Mouse (Mus musculus): Measurements from ENCODE around the gene Erp29. TPM values are rescaled to one million over a fixed set of nuclear protein-coding genes. Genes with fewer than 3 reads are reported as not detected.
A peak's percentile ranks its signal among the peaks of the same experiment; 100 is the strongest.

The Erp29 gene
- polyA plus RNA-seq, 1 experiment from 2014 or later, result 110 TPM

DNA sequence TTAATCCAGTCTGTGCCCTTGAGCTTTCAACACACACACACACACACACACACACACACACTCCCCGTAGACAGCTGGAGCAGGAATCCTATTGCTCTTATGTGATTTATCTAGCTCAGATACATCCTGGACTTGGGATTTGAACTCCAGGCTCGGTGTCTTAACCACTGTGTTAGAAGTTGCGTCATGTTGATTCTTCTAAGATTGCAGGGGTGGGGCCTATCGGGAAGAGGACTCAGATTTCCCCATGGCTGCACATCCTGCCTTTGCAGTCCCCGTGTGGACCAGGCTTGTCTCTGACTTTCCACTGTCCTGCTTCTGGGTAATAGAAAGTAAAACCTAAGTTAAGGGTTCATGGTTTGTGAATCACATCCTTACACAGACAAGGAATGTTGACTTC lies 52.2 kb downstream of the Erp29 start:
- WGBS, result 56% methylated on average over 5 of the region's 5 CpGs
- Histone ChIP-seq H3K27me3 (no peaks in the 10 kb centered on the region), H3K4me3 (no peak overlapping the region), H3K4me1 (replicated peaks) (peaks cover 24% of the 10 kb centered on the region), H3K27ac (no peak overlapping the region), H3K4me2 (no peak overlapping the region), H3K9me3 (replicated peaks) (no peaks in the 10 kb centered on the region), H3K36me3 (no peaks in the 10 kb centered on the region), H3K9ac (no peak overlapping the region)
- no peak for ATAC-seq (replicated peaks; ENCODE audit: insufficient number of reproducible peaks, insufficient read depth, low FRiP score, low read depth)

GRCm38 (mm10) chr5:121399540-121399939 lies 52.8 kb downstream of the Erp29 start:
- Histone ChIP-seq H3K27ac (no peak overlapping the region), H3K4me3 (peak overlapping the region; percentile 92), H3K9ac (no peak overlapping the region), H3K4me2 (peak overlapping the region; percentile 94; the same call in 1 of the 2 replicates), H3K27me3 (no peaks in the 10 kb centered on the region), H3K9me3 (replicated peaks) (no peaks in the 10 kb centered on the region), H3K36me3 (no peaks in the 10 kb centered on the region), H3K4me1 (replicated peaks) (peaks cover 24% of the 10 kb centered on the region)
- no peak for ATAC-seq (replicated peaks; ENCODE audit: insufficient number of reproducible peaks, insufficient read depth, low FRiP score, low read depth)
- 79% methylated on average over 5 of the region's 5 CpGs for WGBS

DNA sequence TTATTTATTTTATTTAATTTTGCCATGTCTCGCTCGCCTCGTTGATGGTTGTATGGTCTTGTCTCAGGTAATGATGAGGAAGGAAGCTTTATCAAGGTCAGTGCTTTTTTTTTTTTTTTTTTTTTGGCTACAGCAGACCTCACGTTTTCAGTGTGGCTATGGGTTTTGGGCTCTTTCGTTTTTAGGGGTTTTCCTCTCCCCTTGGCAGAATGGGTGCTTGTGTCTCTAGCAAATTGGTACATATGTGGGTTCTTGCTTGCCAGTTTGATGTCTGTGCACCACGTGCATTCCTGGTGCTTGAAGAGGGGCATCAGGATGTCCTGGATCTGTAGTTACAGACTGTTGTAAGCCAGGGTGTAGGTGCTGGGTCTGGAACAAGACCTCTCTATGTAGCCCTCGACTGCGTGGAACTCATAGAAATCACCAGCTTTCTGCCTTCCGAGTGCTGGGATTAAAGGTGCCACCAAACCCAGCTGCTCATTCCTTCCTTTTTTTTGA lies 53.3 kb downstream of the Erp29 start:
- Histone ChIP-seq H3K4me1 (replicated peaks) (peaks cover 22% of the 10 kb centered on the region), H3K27ac (no peak overlapping the region), H3K27me3 (no peaks in the 10 kb centered on the region), H3K36me3 (no peaks in the 10 kb centered on the region), H3K9ac (peak overlapping the region; percentile 77), H3K4me3 (peak overlapping the region; percentile 92), H3K9me3 (replicated peaks) (no peaks in the 10 kb centered on the region), H3K4me2 (peak overlapping the region; percentile 94)
- 45% methylated on average over 9 of the region's 9 CpGs for WGBS
- no peak for ATAC-seq (replicated peaks; ENCODE audit: insufficient number of reproducible peaks, insufficient read depth, low FRiP score, low read depth)

DNA sequence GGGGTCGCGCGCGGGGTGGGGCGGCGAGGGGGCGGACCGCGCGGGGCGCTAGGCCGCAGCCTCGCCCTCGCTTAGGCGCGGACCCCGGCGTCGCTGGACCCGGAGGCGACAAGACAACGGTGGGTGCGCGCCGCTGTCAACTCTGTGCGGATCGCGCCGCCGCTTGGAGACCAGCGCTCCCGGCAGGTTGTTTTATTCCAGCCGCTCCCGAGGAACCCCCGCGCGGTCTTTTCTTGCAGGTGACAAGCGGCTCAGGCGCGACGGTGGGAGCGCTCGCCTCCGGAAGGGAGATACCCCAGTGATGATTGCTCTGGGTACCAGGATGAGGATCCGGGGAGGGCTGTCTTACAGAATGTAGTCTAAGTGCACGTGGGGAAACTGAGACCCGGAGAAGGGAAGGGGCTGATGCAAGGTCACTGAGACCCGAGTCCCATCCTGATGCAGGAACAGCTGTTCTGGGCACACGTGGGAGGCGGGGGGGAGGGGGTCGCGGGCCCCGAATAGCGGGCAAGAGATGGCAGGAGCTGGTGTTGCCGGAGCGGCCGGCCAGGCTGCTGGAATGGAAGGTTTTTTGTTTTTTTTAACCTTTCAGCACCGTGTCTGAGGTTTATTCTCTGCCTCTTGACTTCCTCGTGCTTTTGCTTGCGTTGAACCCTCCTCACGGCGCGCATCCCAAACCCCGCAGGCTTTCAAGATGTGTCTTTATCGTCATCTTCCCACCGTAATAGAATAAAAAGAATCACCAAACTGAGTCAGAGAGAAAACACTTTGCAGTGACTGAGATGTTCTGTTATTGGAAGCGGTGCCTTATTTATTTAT lies 54.0 kb downstream of the Erp29 start:
- no peaks in the 10 kb centered on the region for H3K36me3 ChIP-seq
- peak overlapping the region; percentile 94 for H3K4me2 ChIP-seq
- peak; percentile 63 for ATAC-seq (replicated peaks; ENCODE audit: insufficient number of reproducible peaks, insufficient read depth, low FRiP score, low read depth)
- under 1% methylated on average over 67 of the region's 67 CpGs for WGBS
- peaks cover 20% of the 10 kb centered on the region for H3K4me1 ChIP-seq (replicated peaks)
- no peaks in the 10 kb centered on the region for H3K27me3 ChIP-seq
- peak overlapping the region; percentile 92 for H3K4me3 ChIP-seq
- H3K27ac ChIP-seq, result peak overlapping the region; percentile 37
- no peaks in the 10 kb centered on the region for H3K9me3 ChIP-seq (replicated peaks)
- H3K9ac ChIP-seq, result peak overlapping the region; percentile 77

GRCm38 (mm10) chr5:121397187-121398145 lies 54.8 kb downstream of the Erp29 start, which contains the start of gene Naa25:
Gene Naa25, plus strand, starts transcription at chr5:121397936.
- H3K4me1 ChIP-seq (replicated peaks), result peaks cover 20% of the 10 kb centered on the region
- ATAC-seq (replicated peaks; ENCODE audit: insufficient number of reproducible peaks, insufficient read depth, low FRiP score, low read depth), result peak; percentile 96
- H3K4me3 ChIP-seq, result peak within 1 kb of the TSS; percentile 92
- peak within 1 kb of the TSS; percentile 87 for H3K27ac ChIP-seq
- H3K9me3 ChIP-seq (replicated peaks), result no peaks in the 10 kb centered on the region
- no peaks in the 10 kb centered on the region for H3K36me3 ChIP-seq
- H3K4me2 ChIP-seq, result peak within 1 kb of the TSS; percentile 94
- no peaks in the 10 kb centered on the region for H3K27me3 ChIP-seq
- 8% methylated on average over 53 of the region's 53 CpGs for WGBS
- peak within 1 kb of the TSS; percentile 77 for H3K9ac ChIP-seq

GRCm38 (mm10) chr5:121395621-121396020 lies 56.7 kb downstream of the Erp29 start:
- H3K4me1 ChIP-seq (replicated peaks), result peaks cover 18% of the 10 kb centered on the region
- no peak overlapping the region for H3K4me2 ChIP-seq
- H3K4me3 ChIP-seq, result no peak overlapping the region
- H3K27ac ChIP-seq, result no peak overlapping the region
- no peak for ATAC-seq (replicated peaks; ENCODE audit: insufficient number of reproducible peaks, insufficient read depth, low FRiP score, low read depth)
- H3K36me3 ChIP-seq, result no peaks in the 10 kb centered on the region
- H3K9ac ChIP-seq, result no peak overlapping the region
- no peaks in the 10 kb centered on the region for H3K27me3 ChIP-seq
- 77% methylated on average over 5 of the region's 5 CpGs for WGBS
- H3K9me3 ChIP-seq (replicated peaks), result no peaks in the 10 kb centered on the region

- ATAC-seq (replicated peaks; ENCODE audit: insufficient number of reproducible peaks, insufficient read depth, low FRiP score, low read depth), result no peak
- Histone ChIP-seq H3K9me3 (replicated peaks) (no peaks in the 10 kb centered on the region), H3K9ac (no peak overlapping the region), H3K36me3 (no peaks in the 10 kb centered on the region), H3K4me1 (replicated peaks) (peaks cover under 1% of the 10 kb centered on the region; the same call in 1 of the 2 replicates), H3K27me3 (no peaks in the 10 kb centered on the region), H3K4me2 (no peak overlapping the region), H3K27ac (no peak overlapping the region), H3K4me3 (no peak overlapping the region)
- WGBS, result 75% methylated on average over 3 of the region's 3 CpGs
Measured at GRCm38 (mm10) chr5:121393402-121393801, 58.9 kb downstream of the Erp29 start.

DNA sequence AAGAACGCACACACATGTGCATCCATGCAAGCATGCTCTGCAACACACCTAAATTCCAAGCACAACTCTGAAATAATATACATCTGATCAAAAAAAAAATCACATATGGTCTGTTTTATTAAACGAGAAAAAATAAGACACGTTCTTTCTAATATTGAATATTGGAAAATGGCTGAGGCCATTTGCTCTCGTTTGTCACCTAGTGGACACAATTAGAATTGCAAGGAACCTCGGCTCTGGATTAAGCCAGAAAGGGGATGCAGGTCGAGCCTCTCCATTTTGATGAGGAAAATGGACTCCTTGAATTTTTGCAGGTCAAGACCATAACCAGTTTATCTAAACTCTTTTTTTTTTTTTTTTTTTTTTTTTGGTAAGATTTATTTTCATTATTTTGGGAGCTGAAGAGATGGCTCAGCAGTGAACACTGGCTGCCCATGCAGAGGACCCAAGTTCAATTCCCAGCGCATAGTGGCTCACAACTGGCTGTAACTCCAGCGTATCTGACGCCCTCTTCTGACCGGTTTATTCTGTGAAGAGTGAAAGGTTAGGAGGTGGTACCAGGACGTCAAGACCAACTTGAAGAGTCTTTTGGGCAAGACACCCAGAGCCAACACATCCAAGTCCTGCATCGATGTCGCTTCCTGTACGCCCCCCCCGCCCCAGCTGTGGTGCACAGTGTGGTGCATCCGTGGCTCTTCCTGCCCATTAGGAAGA lies 59.5 kb downstream of the Erp29 start:
- Histone ChIP-seq H3K9ac (no peak overlapping the region), H3K27me3 (no peaks in the 10 kb centered on the region), H3K27ac (no peak overlapping the region), H3K4me3 (no peak overlapping the region), H3K9me3 (replicated peaks) (no peaks in the 10 kb centered on the region), H3K36me3 (no peaks in the 10 kb centered on the region), H3K4me1 (replicated peaks) (no peaks in the 10 kb centered on the region), H3K4me2 (no peak overlapping the region)
- WGBS, result 52% methylated on average over 16 of the region's 16 CpGs
- no peak for ATAC-seq (replicated peaks; ENCODE audit: insufficient number of reproducible peaks, insufficient read depth, low FRiP score, low read depth)

DNA sequence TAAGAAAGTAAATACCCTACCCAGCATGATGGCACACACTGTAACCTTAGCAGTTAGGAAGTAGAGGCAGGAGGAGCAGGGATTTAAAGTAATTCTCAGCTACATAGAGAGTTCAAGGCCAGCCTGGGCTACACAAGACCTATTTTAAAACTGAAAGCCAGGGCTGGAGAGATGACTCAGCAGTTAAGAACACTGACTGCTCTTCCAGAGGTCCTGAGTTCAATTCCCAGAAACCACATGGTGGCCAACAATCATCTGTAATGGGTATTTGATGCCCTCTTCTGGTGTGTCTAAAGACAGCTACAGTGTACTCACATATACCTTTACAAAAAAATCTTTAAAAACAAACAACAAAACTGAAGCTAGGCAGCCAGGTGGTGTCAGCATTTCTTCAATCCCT lies 62.6 kb downstream of the Erp29 start:
- no peaks in the 10 kb centered on the region for H3K27me3 ChIP-seq
- H3K9me3 ChIP-seq (replicated peaks), result no peaks in the 10 kb centered on the region
- no peak overlapping the region for H3K4me3 ChIP-seq
- ATAC-seq (replicated peaks; ENCODE audit: insufficient number of reproducible peaks, insufficient read depth, low FRiP score, low read depth), result no peak
- no peak overlapping the region for H3K4me2 ChIP-seq
- H3K27ac ChIP-seq, result no peak overlapping the region
- no peaks in the 10 kb centered on the region for H3K36me3 ChIP-seq
- peaks cover 13% of the 10 kb centered on the region for H3K4me1 ChIP-seq (replicated peaks)
- no peak overlapping the region for H3K9ac ChIP-seq

DNA sequence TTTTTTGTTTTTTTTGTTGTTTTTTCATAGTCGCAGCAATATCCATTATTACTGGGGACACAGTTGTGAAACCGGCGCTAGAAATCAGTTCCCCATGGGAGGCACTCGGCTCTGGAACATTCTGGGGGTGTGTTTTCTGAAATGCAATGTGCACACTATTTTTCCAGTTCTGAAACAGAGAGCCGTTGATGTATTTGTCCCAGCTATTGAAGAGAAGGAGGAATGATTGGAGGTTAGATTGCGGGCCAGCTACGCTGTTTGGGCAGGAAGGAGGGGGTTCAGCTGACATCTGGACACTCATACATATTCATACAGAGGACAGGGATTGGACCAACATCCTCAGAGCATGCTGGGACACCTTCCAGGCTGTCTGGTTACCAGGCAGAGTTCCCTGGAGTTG lies 63.2 kb downstream of the Erp29 start:
- Histone ChIP-seq H3K27me3 (no peaks in the 10 kb centered on the region), H3K9me3 (replicated peaks) (no peaks in the 10 kb centered on the region), H3K4me1 (replicated peaks) (peaks cover 19% of the 10 kb centered on the region), H3K4me3 (no peak overlapping the region), H3K9ac (no peak overlapping the region), H3K27ac (no peak overlapping the region), H3K4me2 (no peak overlapping the region), H3K36me3 (no peaks in the 10 kb centered on the region)
- WGBS, result 76% methylated on average over 7 of the region's 7 CpGs
- ATAC-seq (replicated peaks; ENCODE audit: insufficient number of reproducible peaks, insufficient read depth, low FRiP score, low read depth), result no peak

DNA sequence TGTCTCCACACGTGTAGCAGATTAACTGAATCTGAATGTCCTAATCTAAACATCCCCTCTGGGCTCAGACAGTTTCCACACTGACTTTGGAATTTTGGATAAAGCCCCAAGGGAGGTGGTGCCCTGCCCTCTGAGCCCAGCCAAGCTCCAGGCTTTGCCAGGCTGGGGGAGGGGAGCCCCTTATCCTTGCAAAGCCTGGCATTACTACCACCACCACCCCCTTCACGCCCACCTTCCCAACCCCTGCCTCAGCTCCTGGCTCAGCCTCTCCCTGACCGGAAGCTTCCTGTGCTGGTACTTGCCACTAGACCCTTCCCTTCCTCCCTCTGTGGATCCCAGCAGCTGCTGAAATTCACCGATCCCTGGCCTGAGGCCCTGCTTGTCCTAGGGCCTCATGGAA lies 65.2 kb downstream of the Erp29 start:
- Histone ChIP-seq H3K36me3 (peaks cover 6% of the 10 kb centered on the region; the same call in 1 of the 2 replicates), H3K4me2 (no peak overlapping the region), H3K27ac (no peak overlapping the region), H3K4me1 (replicated peaks) (peaks cover 33% of the 10 kb centered on the region), H3K9me3 (replicated peaks) (no peaks in the 10 kb centered on the region), H3K4me3 (no peak overlapping the region), H3K9ac (no peak overlapping the region), H3K27me3 (no peaks in the 10 kb centered on the region)
- 53% methylated on average over 4 of the region's 4 CpGs for WGBS
- ATAC-seq (replicated peaks; ENCODE audit: insufficient number of reproducible peaks, insufficient read depth, low FRiP score, low read depth), result no peak

All from heart, embryonic 15.5 days (tissue).